Mouse (Mus musculus): ENCODE data around the gene Map3k12. TPM values are rescaled to one million over a fixed set of nuclear protein-coding genes. Genes with fewer than 3 reads are reported as not detected.

Gene Map3k12
- total and polyA plus RNA-seq, 2 experiments from 2014 or later, result 39.4 to 75.0 TPM

- ATAC-seq (no peak), DNase-seq (no peak)
- H3K36me3 ChIP-seq (ENCODE audit: insufficient read depth), result peaks cover 2% of the 10 kb centered on the region; the same call in 1 of the 2 replicates
- H3K4me3 ChIP-seq (ENCODE audit: low read depth, low read length), result peak overlapping the region; percentile 75
- H3K4me2 ChIP-seq (ENCODE audit: low read depth), result peak overlapping the region; percentile 73
- no peaks in the 10 kb centered on the region for H3K27me3 ChIP-seq (ENCODE audit: insufficient read depth, low read length)
- H3K9ac ChIP-seq, result peak overlapping the region; percentile 79
- H3K4me1 ChIP-seq (ENCODE audit: insufficient read depth), result peaks cover 25% of the 10 kb centered on the region
- no peak for TF ChIP-seq CTCF (IDR thresholded peaks at IDR 0.05; ENCODE audit: low read depth)
- H3K27ac ChIP-seq (ENCODE audit: low read depth, low read length), result peak overlapping the region; percentile 96
- H3K9me3 ChIP-seq (ENCODE audit: low read length), result no peaks in the 10 kb centered on the region
- 34% methylated on average over 4 of the region's 4 CpGs for WGBS
Measured at GRCm38 (mm10) chr15:102515791-102516190, 1.1 kb downstream of the Map3k12 start.

- H3K9ac ChIP-seq, result no peak overlapping the region
- no peak for DNase-seq
- H3K4me2 ChIP-seq (ENCODE audit: low read depth), result peak overlapping the region; percentile 73
- no peak for ATAC-seq
- no peaks in the 10 kb centered on the region for H3K36me3 ChIP-seq (ENCODE audit: insufficient read depth)
- H3K4me1 ChIP-seq (ENCODE audit: insufficient read depth), result peaks cover 26% of the 10 kb centered on the region
- no peak overlapping the region for H3K27ac ChIP-seq (ENCODE audit: low read depth, low read length)
- H3K4me3 ChIP-seq (ENCODE audit: low read depth, low read length), result peak overlapping the region; percentile 75; the same call in 1 of the 2 replicates
- TF ChIP-seq CTCF (IDR thresholded peaks at IDR 0.05; ENCODE audit: low read depth), result no peak
- no peaks in the 10 kb centered on the region for H3K27me3 ChIP-seq (ENCODE audit: insufficient read depth, low read length)
- 86% methylated on average over 2 of the region's 2 CpGs for whole genome bisulfite sequencing
- no peaks in the 10 kb centered on the region for H3K9me3 ChIP-seq (ENCODE audit: low read length)
Measured at GRCm38 (mm10) chr15:102515261-102515660, 1.6 kb downstream of the Map3k12 start.

GRCm38 (mm10) chr15:102513004-102513403 is 3.9 kb downstream of the Map3k12 start:
- TF ChIP-seq CTCF (IDR thresholded peaks at IDR 0.05; ENCODE audit: low read depth), result no peak
- H3K27me3 ChIP-seq (ENCODE audit: insufficient read depth, low read length), result no peaks in the 10 kb centered on the region
- WGBS, result 82% methylated on average over 3 of the region's 3 CpGs
- H3K9me3 ChIP-seq (ENCODE audit: low read length), result no peaks in the 10 kb centered on the region
- no peaks in the 10 kb centered on the region; the same call in 1 of the 2 replicates for H3K36me3 ChIP-seq (ENCODE audit: insufficient read depth)
- H3K9ac ChIP-seq, result no peak overlapping the region
- no peak overlapping the region for H3K4me3 ChIP-seq (ENCODE audit: low read depth, low read length)
- H3K27ac ChIP-seq (ENCODE audit: low read depth, low read length), result no peak overlapping the region
- DNase-seq (no peak), ATAC-seq (no peak)
- H3K4me2 ChIP-seq (ENCODE audit: low read depth), result no peak overlapping the region
- H3K4me1 ChIP-seq (ENCODE audit: insufficient read depth), result peaks cover 34% of the 10 kb centered on the region

GRCm38 (mm10) chr15:102512471-102512870 is 4.4 kb downstream of the Map3k12 start:
- Histone ChIP-seq H3K36me3 (ENCODE audit: insufficient read depth) (peaks cover 4% of the 10 kb centered on the region; the same call in 1 of the 2 replicates), H3K27me3 (ENCODE audit: insufficient read depth, low read length) (no peaks in the 10 kb centered on the region), H3K9ac (no peak overlapping the region; the same call in 1 of the 2 replicates), H3K27ac (ENCODE audit: low read depth, low read length) (0 out of 2 replicates have a peak overlapping the region, but pooled peaks have one; percentile 96), H3K9me3 (ENCODE audit: low read length) (no peaks in the 10 kb centered on the region), H3K4me3 (ENCODE audit: low read depth, low read length) (no peak overlapping the region), H3K4me1 (ENCODE audit: insufficient read depth) (peaks cover 34% of the 10 kb centered on the region), H3K4me2 (ENCODE audit: low read depth) (no peak overlapping the region)
- DNase-seq, result no peak
- no peak for TF ChIP-seq CTCF (IDR thresholded peaks at IDR 0.05; ENCODE audit: low read depth)
- no peak for ATAC-seq

- no peaks in the 10 kb centered on the region for H3K9me3 ChIP-seq (ENCODE audit: low read length)
- H3K27me3 ChIP-seq (ENCODE audit: insufficient read depth, low read length), result no peaks in the 10 kb centered on the region
- H3K4me1 ChIP-seq (ENCODE audit: insufficient read depth), result peaks cover 34% of the 10 kb centered on the region
- no peak overlapping the region; the same call in 1 of the 2 replicates for H3K4me2 ChIP-seq (ENCODE audit: low read depth)
- peak overlapping the region; percentile 18; the same call in 1 of the 2 replicates for H3K9ac ChIP-seq
- DNase-seq, result no peak
- no peak overlapping the region for H3K4me3 ChIP-seq (ENCODE audit: low read depth, low read length)
- TF ChIP-seq CTCF (IDR thresholded peaks at IDR 0.05; ENCODE audit: low read depth), result no peak
- WGBS, result 35% methylated on average over 5 of the region's 5 CpGs
- peak overlapping the region; percentile 96 for H3K27ac ChIP-seq (ENCODE audit: low read depth, low read length)
- ATAC-seq, result no peak
- peaks cover 9% of the 10 kb centered on the region; the same call in 1 of the 2 replicates for H3K36me3 ChIP-seq (ENCODE audit: insufficient read depth)
Measured at GRCm38 (mm10) chr15:102512010-102512409, 4.9 kb downstream of the Map3k12 start.

GRCm38 (mm10) chr15:102511285-102511833 is 5.5 kb downstream of the Map3k12 start:
- Histone ChIP-seq H3K4me2 (ENCODE audit: low read depth) (peak overlapping the region; percentile 88), H3K27ac (ENCODE audit: low read depth, low read length) (peak overlapping the region; percentile 96), H3K36me3 (ENCODE audit: insufficient read depth) (peaks cover 11% of the 10 kb centered on the region; the same call in 1 of the 2 replicates), H3K9me3 (ENCODE audit: low read length) (no peaks in the 10 kb centered on the region), H3K27me3 (ENCODE audit: insufficient read depth, low read length) (no peaks in the 10 kb centered on the region), H3K9ac (peak overlapping the region; percentile 83; the same call in 1 of the 2 replicates), H3K4me3 (ENCODE audit: low read depth, low read length) (peak overlapping the region; percentile 66), H3K4me1 (ENCODE audit: insufficient read depth) (peaks cover 34% of the 10 kb centered on the region)
- 19% methylated on average over 6 of the region's 6 CpGs for WGBS
- DNase-seq (no peak), ATAC-seq (no peak)
- no peak for TF ChIP-seq CTCF (IDR thresholded peaks at IDR 0.05; ENCODE audit: low read depth)

GRCm38 (mm10) chr15:102510590-102511284 is 6.1 kb downstream of the Map3k12 start:
- H3K27ac ChIP-seq (ENCODE audit: low read depth, low read length), result peak overlapping the region; percentile 96
- 3% methylated on average over 34 of the region's 34 CpGs for WGBS
- peak overlapping the region; percentile 66 for H3K4me3 ChIP-seq (ENCODE audit: low read depth, low read length)
- peak overlapping the region; percentile 83 for H3K9ac ChIP-seq
- ATAC-seq, result peak; percentile 96
- H3K36me3 ChIP-seq (ENCODE audit: insufficient read depth), result peaks cover 12% of the 10 kb centered on the region
- peaks cover 33% of the 10 kb centered on the region for H3K4me1 ChIP-seq (ENCODE audit: insufficient read depth)
- H3K27me3 ChIP-seq (ENCODE audit: insufficient read depth, low read length), result no peaks in the 10 kb centered on the region
- H3K9me3 ChIP-seq (ENCODE audit: low read length), result no peaks in the 10 kb centered on the region
- peak overlapping the region; percentile 88 for H3K4me2 ChIP-seq (ENCODE audit: low read depth)
- no peak; the same call in 1 of the 2 replicates for TF ChIP-seq CTCF (IDR thresholded peaks at IDR 0.05; ENCODE audit: low read depth)
- DNase-seq, result peak; percentile 91

All from forebrain, postnatal 0 days (tissue).